ENCODE assay signal across 13 mouse cellular contexts in the genomic region with DNA sequence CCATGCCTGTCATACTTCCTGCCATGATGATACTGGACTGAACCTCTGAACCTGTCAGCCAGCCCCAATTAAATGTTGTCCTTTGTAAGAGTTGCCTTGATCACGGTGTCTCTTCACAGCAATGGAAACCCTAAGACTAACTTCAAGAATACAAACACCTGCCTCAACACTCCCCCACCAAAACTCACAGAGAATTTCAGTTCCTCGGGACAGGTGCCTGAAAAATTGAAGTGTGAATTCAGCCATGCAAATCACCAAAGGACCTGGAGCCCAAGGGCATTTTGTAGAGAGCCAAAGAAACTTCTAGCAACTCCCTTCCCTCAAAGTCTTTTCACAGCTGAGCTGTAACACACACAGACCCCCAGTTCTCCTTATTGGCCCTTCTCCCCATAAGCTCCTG.
"Had no signal": no experiment of that assay in that cellular context is flagged by ENCODE, and none has a peak within 500 bp of the region (broad histone marks: within the 10 kb centered on the region; RNA-seq: fewer than 3 reads in every experiment).

No protein-coding gene starts in this region.

- H3K4me2 ChIP-seq: limb, embryonic 12.5 days; lung, embryonic 15.5 days; midbrain, embryonic 12.5 days; neural tube, embryonic 13.5 days had no signal

- H3K9ac ChIP-seq: limb, embryonic 12.5 days; lung, embryonic 15.5 days; midbrain, embryonic 12.5 days; neural tube, embryonic 13.5 days had no signal

- H3K27ac ChIP-seq: midbrain, embryonic 12.5 days; neural tube, embryonic 13.5 days; stomach, postnatal 0 days had no signal

- H3K4me3 ChIP-seq: limb, embryonic 12.5 days; lung, embryonic 15.5 days; midbrain, embryonic 12.5 days; neural tube, embryonic 13.5 days had no signal

- H3K9me3 ChIP-seq: limb, embryonic 12.5 days; lung, embryonic 15.5 days; midbrain, embryonic 12.5 days; neural tube, embryonic 13.5 days had no signal

- H3K27me3 ChIP-seq: limb, embryonic 12.5 days; lung, embryonic 15.5 days; midbrain, embryonic 12.5 days; neural tube, embryonic 13.5 days had no signal

- ATAC-seq: midbrain, embryonic 16.5 days had no signal

- H3K36me3 ChIP-seq: lung, embryonic 15.5 days; midbrain, embryonic 12.5 days; neural tube, embryonic 13.5 days had no signal

- DNase-seq: kidney, adult 11 months; kidney, postnatal 14 days; layer of hippocampus, postnatal 36 days; liver; lung, postnatal 14 days; right cerebral cortex, postnatal 14 days; thymus, postnatal 4 days had no signal
